Comparison of ENCODE assay signal across 8 mouse cellular contexts in genomic region chr2:74027404-74028104, GRCm38 (mm10).
DNase-seq lines count a peak whose midpoint lies in the region; ATAC-seq and TF ChIP-seq lines count a peak whose summit lies in the region.

No protein-coding gene starts in this region.

- no peaks in the 10 kb centered on the region for H3K36me3 ChIP-seq in heart, embryonic 13.5 days
- H3K36me3 ChIP-seq in MEL (ENCODE audit: control insufficient read depth in 1 of 2, insufficient read depth in 2 of 2, low read length in 2 of 2), result peaks cover 0 to 7% of the 10 kb centered on the region in 2 experiments; a peak in 2 of 4 replicates
- H3K36me3 ChIP-seq in embryonic facial prominence, embryonic 13.5 days, result no peaks in the 10 kb centered on the region
- no peaks in the 10 kb centered on the region for H3K36me3 ChIP-seq in midbrain, embryonic 10.5 days
- no peaks in the 10 kb centered on the region for H3K36me3 ChIP-seq in stomach, embryonic 15.5 days

- H3K27me3 ChIP-seq in heart, embryonic 13.5 days (replicated peaks), result no peaks in the 10 kb centered on the region
- H3K27me3 ChIP-seq in MEL (ENCODE audit: control insufficient read depth in 1 of 2, insufficient read depth in 2 of 2, low read length in 2 of 2), result peaks cover 8 to 21% of the 10 kb centered on the region in 2 experiments
- H3K27me3 ChIP-seq in embryonic facial prominence, embryonic 13.5 days, result peaks cover 5% of the 10 kb centered on the region; the same call in 1 of the 2 replicates
- H3K27me3 ChIP-seq in midbrain, embryonic 10.5 days (ENCODE audit: low read depth, poor library complexity, severe bottlenecking), result no peaks in the 10 kb centered on the region
- H3K27me3 ChIP-seq in stomach, embryonic 15.5 days (replicated peaks), result no peaks in the 10 kb centered on the region

- no peak for ATAC-seq in heart, embryonic 13.5 days (ENCODE audit: extremely low read depth, insufficient number of reproducible peaks, low FRiP score, low TSS enrichment)
- ATAC-seq in embryonic facial prominence, embryonic 13.5 days (ENCODE audit: insufficient number of reproducible peaks, insufficient read depth, low FRiP score, low TSS enrichment, low read depth), result no peak
- ATAC-seq in stomach, embryonic 15.5 days (ENCODE audit: insufficient read depth, low FRiP score, low read depth), result no peak

- H3K4me2 ChIP-seq in heart, embryonic 13.5 days, result peak overlapping the region; percentile 18; the same call in 1 of the 2 replicates
- H3K4me2 ChIP-seq in embryonic facial prominence, embryonic 13.5 days, result peak overlapping the region; percentile 20; the same call in 1 of the 2 replicates
- H3K4me2 ChIP-seq in stomach, embryonic 15.5 days, result peak overlapping the region; percentile 30; the same call in 1 of the 2 replicates

- H3K79me2 ChIP-seq in MEL (ENCODE audit: control insufficient read depth, insufficient read depth, low read length, poor library complexity), result no peaks in the 10 kb centered on the region

- no peak overlapping the region for H3K27ac ChIP-seq in heart, embryonic 13.5 days (replicated peaks)
- no peak overlapping the region for H3K27ac ChIP-seq in MEL (ENCODE audit: control insufficient read depth, low read depth, low read length)
- no peak overlapping the region for H3K27ac ChIP-seq in embryonic facial prominence, embryonic 13.5 days
- H3K27ac ChIP-seq in midbrain, embryonic 10.5 days (replicated peaks), result peak overlapping the region; percentile 59
- H3K27ac ChIP-seq in stomach, embryonic 15.5 days, result no peak overlapping the region

- no peak for TF ChIP-seq POLR2A in MEL (IDR thresholded peaks at IDR 0.05; ENCODE audit: control insufficient read depth in 1 of 2, insufficient read depth in 1 of 2, low read depth in 1 of 2, low read length in 2 of 2, poor library complexity in 1 of 2)

- TF ChIP-seq EP300 in MEL (IDR thresholded peaks at IDR 0.05; ENCODE audit: low read depth in 1 of 2, low read length in 2 of 2), result no peak

- no peak overlapping the region for H3K4me3 ChIP-seq in heart, embryonic 13.5 days
- H3K4me3 ChIP-seq in MEL (ENCODE audit: control insufficient read depth in 1 of 2, insufficient read depth in 1 of 2, low read depth in 2 of 2, low read length in 2 of 2), result no peak overlapping the region
- H3K4me3 ChIP-seq in embryonic facial prominence, embryonic 13.5 days, result no peak overlapping the region
- no peak overlapping the region for H3K4me3 ChIP-seq in midbrain, embryonic 10.5 days
- H3K4me3 ChIP-seq in stomach, embryonic 15.5 days (replicated peaks), result no peak overlapping the region

- H3K9ac ChIP-seq in heart, embryonic 13.5 days, result no peak overlapping the region
- H3K9ac ChIP-seq in MEL (ENCODE audit: control insufficient read depth, low read depth, low read length, poor library complexity, severe bottlenecking), result no peak overlapping the region
- peak overlapping the region; percentile 52; the same call in 1 of the 2 replicates for H3K9ac ChIP-seq in embryonic facial prominence, embryonic 13.5 days
- no peak overlapping the region for H3K9ac ChIP-seq in stomach, embryonic 15.5 days

- DNase-seq in heart, adult 18-20 months, result no peak
- no peak for DNase-seq in MEL (ENCODE audit: low read depth, low spot score)
- DNase-seq in kidney, postnatal 4 days, result peak; percentile 73 to 80
- peak; percentile 39 for DNase-seq in midbrain, embryonic 10.5 days (ENCODE audit: low spot score)
- no peak for DNase-seq in spleen, adult 18-20 months

- H3K9me3 ChIP-seq in heart, embryonic 13.5 days, result no peaks in the 10 kb centered on the region
- no peaks in the 10 kb centered on the region for H3K9me3 ChIP-seq in MEL (replicated peaks; ENCODE audit: insufficient read depth, low read length)
- no peaks in the 10 kb centered on the region for H3K9me3 ChIP-seq in embryonic facial prominence, embryonic 13.5 days
- no peaks in the 10 kb centered on the region for H3K9me3 ChIP-seq in midbrain, embryonic 10.5 days (replicated peaks)
- no peaks in the 10 kb centered on the region for H3K9me3 ChIP-seq in stomach, embryonic 15.5 days

- peak; percentile 30 for TF ChIP-seq RAD21 in MEL (IDR thresholded peaks at IDR 0.05; ENCODE audit: low read depth, low read length)

- peak in 2 of 3 experiments; percentile 24 to 37; a peak in 4 of 6 replicates for TF ChIP-seq CTCF in MEL (IDR thresholded peaks at IDR 0.05 in 2 of 3, conservative IDR thresholded peaks at IDR 0.05 in 1 of 3; ENCODE audit: control insufficient read depth in 1 of 3, insufficient read depth in 1 of 3, low read depth in 2 of 3, low read length in 3 of 3, poor library complexity in 1 of 3, severe bottlenecking in 1 of 3)

- H3K4me1 ChIP-seq in heart, embryonic 13.5 days, result no peaks in the 10 kb centered on the region
- peaks cover 2 to 4% of the 10 kb centered on the region in 2 experiments; a peak in 2 of 4 replicates for H3K4me1 ChIP-seq in MEL (ENCODE audit: control insufficient read depth in 1 of 2, insufficient read depth in 2 of 2, low read length in 2 of 2)
- H3K4me1 ChIP-seq in embryonic facial prominence, embryonic 13.5 days, result peaks cover 5% of the 10 kb centered on the region; the same call in 1 of the 2 replicates
- peaks cover 15% of the 10 kb centered on the region for H3K4me1 ChIP-seq in midbrain, embryonic 10.5 days
- 0 out of 2 replicates have a peak, but pooled peaks cover 4% of the 10 kb centered on the region for H3K4me1 ChIP-seq in stomach, embryonic 15.5 days

- WGBS in heart, embryonic 13.5 days, result 59% methylated on average over 11 of the region's 11 CpGs
- 52% methylated on average over 11 of the region's 11 CpGs for WGBS in embryonic facial prominence, embryonic 13.5 days
- WGBS in midbrain, embryonic 10.5 days, result 58% methylated on average over 11 of the region's 11 CpGs
- 49% methylated on average over 11 of the region's 11 CpGs for WGBS in stomach, embryonic 15.5 days

TF ChIP-seq in MEL, 35 proteins besides CTCF, POLR2A, EP300 and RAD21:
- no peak for TF ChIP-seq GABPA (IDR thresholded peaks at IDR 0.05; ENCODE audit: low read depth, low read length)
- no peak for TF ChIP-seq MEF2A (IDR thresholded peaks at IDR 0.05; ENCODE audit: extremely low read depth, insufficient replicate concordance, low read depth, low read length, poor library complexity, severe bottlenecking)
- no peak for TF ChIP-seq HCFC1 (IDR thresholded peaks at IDR 0.05; ENCODE audit: low read depth, low read length)
- TF ChIP-seq POLR2AphosphoS2 (IDR thresholded peaks at IDR 0.05; ENCODE audit: low read length), result no peak
TF ChIP-seq in MEL: peak in this region for 0.

Comparison
In these comparisons a context has a peak if more than half of its experiments do, and no peak if none do; other contexts are left out.
1. DNase-seq: peak in kidney, postnatal 4 days (2 of 2) and midbrain, embryonic 10.5 days (single experiment); none in heart, adult 18-20 months (0 of 2), MEL (single experiment) and spleen, adult 18-20 months (0 of 2).
2. Peak in every context shown above with its lines, with median percentiles within 50 percentile points of each other: H3K4me2 ChIP-seq.